Mouse (Mus musculus) embryonic facial prominence, embryonic 11.5 days (tissue): ENCODE measurements around the gene Aldh2. TPM values are rescaled to one million over a fixed set of nuclear protein-coding genes. Genes with fewer than 3 reads are reported as not detected.

Experiments
- ATAC-seq: fragments of 200-750 bp; cut with Nextera tagmentation; replicated peaks from 2 replicates; pipeline ENCODE4 v1.8.0; 2017; ENCODE audit warnings: low read depth; ENCODE audit not compliant: insufficient number of reproducible peaks, low FRiP score, low TSS enrichment
- DNase-seq: peaks from one replicate; pipeline ENCODE4 v3.0.0-alpha.2; 2015; ENCODE audit warnings: low spot score
- H3K27ac ChIP-seq: fragments of 300-500 bp; sonication (generic); replicated peaks from 2 replicates; pipeline ENCODE4 v1.5.1; 2014; ENCODE audit warnings: mild to moderate bottlenecking, low read depth, low read length, control low read depth
- H3K27me3 ChIP-seq: fragments of 300-500 bp; sonication (generic); 2 replicates; pipeline ENCODE4 v1.6.1; 2014; ENCODE audit warnings: mild to moderate bottlenecking, low read length, moderate library complexity, mixed read lengths; ENCODE audit not compliant: control insufficient read depth, insufficient read depth
- H3K36me3 ChIP-seq: fragments of 300-500 bp; sonication (generic); replicated peaks from 2 replicates; pipeline ENCODE4 v1.6.1; 2014; ENCODE audit warnings: low read depth, mild to moderate bottlenecking, low read length, moderate library complexity, mixed read lengths; ENCODE audit not compliant: control insufficient read depth, insufficient read depth
- H3K4me1 ChIP-seq: fragments of 300-500 bp; sonication (generic); 2 replicates; pipeline ENCODE4 v1.6.1; 2014; ENCODE audit warnings: low read length, mixed read lengths; ENCODE audit not compliant: control insufficient read depth, insufficient read depth
- H3K4me2 ChIP-seq: fragments of 300-500 bp; sonication (generic); 2 replicates; pipeline ENCODE4 v1.6.1; 2014; ENCODE audit warnings: low read depth, mild to moderate bottlenecking, control low read depth, low read length, moderate library complexity
- H3K4me3 ChIP-seq: fragments of 300-500 bp; sonication (generic); 2 replicates; pipeline ENCODE4 v1.5.1; 2014; ENCODE audit warnings: low read depth, low read length, control low read depth
- H3K9ac ChIP-seq: fragments of 300-500 bp; sonication (generic); replicated peaks from 2 replicates; pipeline ENCODE4 v1.6.1; 2014; ENCODE audit warnings: mild to moderate bottlenecking, control low read depth, low read length
- H3K9me3 ChIP-seq: fragments of 300-500 bp; sonication (generic); replicated peaks from 2 replicates; pipeline ENCODE4 v1.6.1; 2016; ENCODE audit warnings: mild to moderate bottlenecking, low read length, inconsistent platforms, mixed read lengths; ENCODE audit not compliant: control insufficient read depth
- WGBS: fragments of 180-500 bp; shearing (Covaris S2); extraction: QIAGEN DNeasy Blood & Tissue Kit; methylation state at CpG from one replicate; pipeline ENCODE4 v1.1.7; 2014; 5-methylcytosine and 5-hydroxymethylcytosine counted together
- polyA plus RNA-seq: library from polyadenylated mRNA; unstranded; fragments of >200 nt; fragmentation: Nextera tagmentation; extraction: Ambion mirVana; gene quantifications from 2 replicates; pipeline ENCODE4 v1.2.1, GENCODE M21; 2014

Gene Aldh2
- polyA plus RNA-seq, 1 experiment from 2014 or later: 84.4 TPM

GRCm38 (mm10) chr5:121564468-121564895 is 29.1 kb downstream of the Aldh2 start:
- no peak overlapping the region for H3K27ac ChIP-seq
- H3K4me1 ChIP-seq: no peaks in the 10 kb centered on the region
- H3K9ac ChIP-seq: no peak overlapping the region
- peak overlapping the region; percentile 29 for H3K4me2 ChIP-seq
- no peaks in the 10 kb centered on the region for H3K36me3 ChIP-seq
- no peaks in the 10 kb centered on the region for H3K27me3 ChIP-seq
- DNase-seq (peak; percentile 94), ATAC-seq (0 out of 2 replicates have a peak, but pooled peaks have one; percentile 17)
- H3K9me3 ChIP-seq: no peaks in the 10 kb centered on the region
- 10% methylated on average over 11 of the region's 11 CpGs for WGBS
- H3K4me3 ChIP-seq: no peak overlapping the region

GRCm38 (mm10) chr5:121562436-121562835 is 31.2 kb downstream of the Aldh2 start:
- WGBS: 88% methylated on average over 3 of the region's 3 CpGs

GRCm38 (mm10) chr5:121549196-121549595 is 44.4 kb downstream of the Aldh2 start:
- 88% methylated on average over 7 of the region's 7 CpGs for WGBS
- no peak overlapping the region for H3K4me3 ChIP-seq
- ATAC-seq: no peak

More at GRCm38 (mm10) chr5:121562436-121562835, 31.2 kb downstream of the Aldh2 start:
- Histone ChIP-seq H3K27me3 (no peaks in the 10 kb centered on the region), H3K27ac (no peak overlapping the region), H3K4me2 (no peak overlapping the region), H3K9me3 (no peaks in the 10 kb centered on the region), H3K4me1 (no peaks in the 10 kb centered on the region), H3K4me3 (no peak overlapping the region), H3K36me3 (no peaks in the 10 kb centered on the region), H3K9ac (no peak overlapping the region)
- ATAC-seq (no peak), DNase-seq (no peak)

GRCm38 (mm10) chr5:121547084-121547483 is 46.5 kb downstream of the Aldh2 start:
- DNase-seq: no peak
- no peaks in the 10 kb centered on the region for H3K9me3 ChIP-seq
- ATAC-seq: no peak
- no peak overlapping the region for H3K4me2 ChIP-seq
- no peak overlapping the region for H3K9ac ChIP-seq
- H3K4me3 ChIP-seq: no peak overlapping the region
- 95% methylated on average over 3 of the region's 3 CpGs for WGBS
- H3K27ac ChIP-seq: no peak overlapping the region
- no peaks in the 10 kb centered on the region for H3K27me3 ChIP-seq
- H3K4me1 ChIP-seq: no peaks in the 10 kb centered on the region
- H3K36me3 ChIP-seq: no peaks in the 10 kb centered on the region

More at GRCm38 (mm10) chr5:121549196-121549595, 44.4 kb downstream of the Aldh2 start:
- no peak for DNase-seq
- no peaks in the 10 kb centered on the region for H3K4me1 ChIP-seq
- no peak overlapping the region for H3K27ac ChIP-seq
- H3K9me3 ChIP-seq: no peaks in the 10 kb centered on the region
- H3K36me3 ChIP-seq: no peaks in the 10 kb centered on the region
- H3K4me2 ChIP-seq: no peak overlapping the region
- H3K27me3 ChIP-seq: no peaks in the 10 kb centered on the region
- H3K9ac ChIP-seq: no peak overlapping the region

- 43% methylated on average over 6 of the region's 6 CpGs for WGBS
- ATAC-seq: no peak
Measured at GRCm38 (mm10) chr5:121546530-121546895, 47.1 kb downstream of the Aldh2 start.

GRCm38 (mm10) chr5:121545793-121546529 is 47.7 kb downstream of the Aldh2 start, which contains the start of gene Mapkapk5:
Gene Mapkapk5, minus strand, starts transcription at chr5:121545905.
- Histone ChIP-seq H3K27ac (peak within 1 kb of the TSS; percentile 89), H3K4me2 (peak within 1 kb of the TSS; percentile 87), H3K4me3 (peak within 1 kb of the TSS; percentile 72), H3K27me3 (no peaks in the 10 kb centered on the region), H3K9me3 (no peaks in the 10 kb centered on the region), H3K9ac (peak within 1 kb of the TSS; percentile 80), H3K36me3 (no peaks in the 10 kb centered on the region), H3K4me1 (no peaks in the 10 kb centered on the region)
- peak; percentile 93 for ATAC-seq
- peak; percentile 97 for DNase-seq
- WGBS: 2% methylated on average over 53 of the region's 55 CpGs

More at GRCm38 (mm10) chr5:121546530-121546895, 47.1 kb downstream of the Aldh2 start:
- DNase-seq: peak; percentile 67
- Histone ChIP-seq H3K4me2 (peak overlapping the region; percentile 45), H3K9ac (peak overlapping the region; percentile 80), H3K27me3 (no peaks in the 10 kb centered on the region), H3K27ac (peak overlapping the region; percentile 89; the same call in 1 of the 2 replicates), H3K4me3 (peak overlapping the region; percentile 72), H3K4me1 (no peaks in the 10 kb centered on the region), H3K36me3 (no peaks in the 10 kb centered on the region), H3K9me3 (no peaks in the 10 kb centered on the region)

- peak within 1 kb of the TSS; percentile 72 for H3K4me3 ChIP-seq
- H3K4me2 ChIP-seq: peak within 1 kb of the TSS; percentile 87
- H3K27ac ChIP-seq: peak within 1 kb of the TSS; percentile 89
- peak; percentile 49; the same call in 1 of the 2 replicates for ATAC-seq
- no peaks in the 10 kb centered on the region for H3K36me3 ChIP-seq
- 1% methylated on average over 58 of the region's 97 CpGs for WGBS
- DNase-seq: peak; percentile 37
- no peaks in the 10 kb centered on the region for H3K4me1 ChIP-seq
- peak within 1 kb of the TSS; percentile 80 for H3K9ac ChIP-seq
- no peaks in the 10 kb centered on the region for H3K27me3 ChIP-seq
- no peaks in the 10 kb centered on the region for H3K9me3 ChIP-seq
Measured at GRCm38 (mm10) chr5:121544910-121545792, 48.5 kb downstream of the Aldh2 start, which contains the start of the genes Adam1a and Gm42878. Gene Adam1a, minus strand, starts transcription at chr5:121545482. Gene Gm42878, minus strand, starts transcription at chr5:121545482.
